Mouse (Mus musculus) intestine, embryonic 14.5 days (tissue): ENCODE data around the gene Ctsd. TPM values are rescaled to one million over a fixed set of nuclear protein-coding genes. Genes with fewer than 3 reads are reported as not detected.

ENCODE experiments used
- ATAC-seq: fragments of 200-750 bp; cut with Nextera tagmentation; replicated peaks from 2 replicates; pipeline ENCODE4 v1.8.0; 2017; ENCODE audit warnings: low read depth, moderate number of reproducible peaks, moderate TSS enrichment, moderate library complexity; ENCODE audit not compliant: low FRiP score, low TSS enrichment
- DNase-seq: peaks from one replicate; pipeline ENCODE4 v3.0.0-alpha.2; 2018; ENCODE audit warnings: low spot score
- H3K27ac ChIP-seq: fragments of 300-500 bp; sonication (generic); 2 replicates; pipeline ENCODE4 v1.5.1; 2014; ENCODE audit warnings: low read depth, mild to moderate bottlenecking, control low read depth
- H3K27me3 ChIP-seq: fragments of 300-500 bp; sonication (generic); replicated peaks from 2 replicates; pipeline ENCODE4 v1.6.1; 2014; ENCODE audit warnings: low read length, control low read depth; ENCODE audit not compliant: control insufficient read depth, insufficient read depth
- H3K36me3 ChIP-seq: fragments of 300-500 bp; sonication (generic); 2 replicates; pipeline ENCODE4 v1.6.1; 2014; ENCODE audit warnings: low read length, control low read depth; ENCODE audit not compliant: control insufficient read depth, insufficient read depth
- H3K4me1 ChIP-seq: fragments of 300-500 bp; sonication (generic); replicated peaks from 2 replicates; pipeline ENCODE4 v1.6.1; 2014; ENCODE audit warnings: low read length, control low read depth, mixed read lengths; ENCODE audit not compliant: control insufficient read depth, insufficient read depth
- H3K4me2 ChIP-seq: fragments of 300-500 bp; sonication (generic); 2 replicates; pipeline ENCODE4 v1.6.1; 2014; ENCODE audit warnings: low read length
- H3K4me3 ChIP-seq: fragments of 300-500 bp; sonication (generic); 2 replicates; pipeline ENCODE4 v1.5.1; 2014; ENCODE audit warnings: low read depth, low read length, control low read depth, mixed read lengths
- H3K9ac ChIP-seq: fragments of 300-500 bp; sonication (generic); 2 replicates; pipeline ENCODE4 v1.6.1; 2014; ENCODE audit warnings: mild to moderate bottlenecking, low read length
- H3K9me3 ChIP-seq: fragments of 300-500 bp; sonication (generic); 2 replicates; pipeline ENCODE4 v1.6.1; 2016; ENCODE audit warnings: low read length, control low read depth; ENCODE audit not compliant: control insufficient read depth
- WGBS: fragments of 180-500 bp; shearing (Covaris S2); extraction: QIAGEN DNeasy Blood & Tissue Kit; methylation state at CpG from one replicate; pipeline ENCODE4 v1.1.7; 2014; 5-methylcytosine and 5-hydroxymethylcytosine counted together
- polyA plus RNA-seq: library from polyadenylated mRNA; unstranded; fragments of >200 nt; fragmentation: Nextera tagmentation; extraction: Ambion mirVana; gene quantifications from 2 replicates; pipeline ENCODE4 v1.2.1, GENCODE M21; 2014

The Ctsd gene
- polyA plus RNA-seq, 1 experiment from 2014 or later, result 248 TPM

GRCm38 (mm10) chr7:142395472-142395871 is 7.6 kb upstream of the Ctsd start:
- H3K36me3 ChIP-seq, result no peaks in the 10 kb centered on the region
- no peaks in the 10 kb centered on the region for H3K9me3 ChIP-seq
- no peaks in the 10 kb centered on the region for H3K4me1 ChIP-seq
- WGBS, result 87% methylated on average over 4 of the region's 4 CpGs
- H3K9ac ChIP-seq, result no peak overlapping the region
- no peak overlapping the region for H3K27ac ChIP-seq
- ATAC-seq, result no peak
- DNase-seq, result no peak
- no peak overlapping the region for H3K4me2 ChIP-seq
- H3K27me3 ChIP-seq, result no peaks in the 10 kb centered on the region
- H3K4me3 ChIP-seq, result no peak overlapping the region

- ATAC-seq (no peak), DNase-seq (no peak)
- Histone ChIP-seq H3K4me3 (no peak overlapping the region), H3K9ac (no peak overlapping the region), H3K36me3 (no peaks in the 10 kb centered on the region), H3K4me1 (no peaks in the 10 kb centered on the region), H3K27ac (no peak overlapping the region), H3K27me3 (no peaks in the 10 kb centered on the region), H3K9me3 (no peaks in the 10 kb centered on the region), H3K4me2 (no peak overlapping the region)
- 74% methylated on average over 6 of the region's 6 CpGs for WGBS
Observed at GRCm38 (mm10) chr7:142394261-142395190, 6.7 kb upstream of the Ctsd start.

GRCm38 (mm10) chr7:142393191-142393590 is 5.4 kb upstream of the Ctsd start:
- Histone ChIP-seq H3K4me2 (no peak overlapping the region), H3K36me3 (no peaks in the 10 kb centered on the region), H3K4me1 (no peaks in the 10 kb centered on the region), H3K27me3 (no peaks in the 10 kb centered on the region), H3K4me3 (no peak overlapping the region), H3K9ac (no peak overlapping the region), H3K27ac (no peak overlapping the region), H3K9me3 (no peaks in the 10 kb centered on the region)
- no peak for DNase-seq
- ATAC-seq, result no peak
- 33% methylated on average over 4 of the region's 4 CpGs for WGBS

GRCm38 (mm10) chr7:142391609-142392008 is 3.8 kb upstream of the Ctsd start:
- H3K9me3 ChIP-seq, result no peaks in the 10 kb centered on the region
- DNase-seq (no peak), ATAC-seq (no peak)
- no peaks in the 10 kb centered on the region for H3K36me3 ChIP-seq
- no peak overlapping the region for H3K4me2 ChIP-seq
- H3K27ac ChIP-seq, result no peak overlapping the region
- peaks cover 6% of the 10 kb centered on the region for H3K4me1 ChIP-seq
- H3K4me3 ChIP-seq, result no peak overlapping the region
- H3K27me3 ChIP-seq, result no peaks in the 10 kb centered on the region
- no peak overlapping the region for H3K9ac ChIP-seq
- WGBS, result 62% methylated on average over 4 of the region's 4 CpGs

- Histone ChIP-seq H3K36me3 (no peaks in the 10 kb centered on the region), H3K9ac (no peak overlapping the region), H3K27me3 (no peaks in the 10 kb centered on the region), H3K27ac (no peak overlapping the region), H3K4me3 (no peak overlapping the region), H3K4me1 (peaks cover 10% of the 10 kb centered on the region), H3K4me2 (no peak overlapping the region), H3K9me3 (no peaks in the 10 kb centered on the region)
- no peak for DNase-seq
- ATAC-seq, result no peak
- WGBS, result 79% methylated on average over 3 of the region's 3 CpGs
Observed at GRCm38 (mm10) chr7:142391108-142391507, 3.3 kb upstream of the Ctsd start.

GRCm38 (mm10) chr7:142389961-142390650 is 2.3 kb upstream of the Ctsd start:
- H3K4me1 ChIP-seq, result peaks cover 13% of the 10 kb centered on the region
- ATAC-seq (no peak), DNase-seq (no peak)
- WGBS, result 86% methylated on average over 3 of the region's 3 CpGs
- H3K9me3 ChIP-seq, result no peaks in the 10 kb centered on the region
- H3K4me2 ChIP-seq, result no peak overlapping the region
- H3K36me3 ChIP-seq, result peaks cover 4% of the 10 kb centered on the region
- H3K4me3 ChIP-seq, result no peak overlapping the region
- H3K9ac ChIP-seq, result no peak overlapping the region
- no peak overlapping the region for H3K27ac ChIP-seq
- no peaks in the 10 kb centered on the region for H3K27me3 ChIP-seq

- no peak for DNase-seq
- Histone ChIP-seq H3K9me3 (no peaks in the 10 kb centered on the region), H3K4me1 (peaks cover 13% of the 10 kb centered on the region), H3K9ac (no peak overlapping the region), H3K27ac (no peak overlapping the region), H3K27me3 (no peaks in the 10 kb centered on the region), H3K4me3 (no peak overlapping the region), H3K36me3 (peaks cover 18% of the 10 kb centered on the region), H3K4me2 (no peak overlapping the region)
- ATAC-seq, result no peak
- 100% methylated on average over 2 of the region's 2 CpGs for WGBS
Observed at GRCm38 (mm10) chr7:142388740-142389139, 902 bp upstream of the Ctsd start.

GRCm38 (mm10) chr7:142388198-142388597 is 360 bp upstream of the Ctsd start:
- peak; percentile 32; the same call in 1 of the 2 replicates for ATAC-seq
- WGBS, result 89% methylated on average over 1 of the region's 1 CpGs

More at GRCm38 (mm10) chr7:142388198-142388597, 360 bp upstream of the Ctsd start:
- Histone ChIP-seq H3K27me3 (no peaks in the 10 kb centered on the region), H3K36me3 (peaks cover 23% of the 10 kb centered on the region), H3K9me3 (no peaks in the 10 kb centered on the region), H3K4me2 (peak overlapping the region; percentile 89), H3K4me3 (peak overlapping the region; percentile 96), H3K9ac (no peak overlapping the region), H3K4me1 (peaks cover 13% of the 10 kb centered on the region), H3K27ac (peak overlapping the region; percentile 73; the same call in 1 of the 2 replicates)
- no peak for DNase-seq
